Mouse (Mus musculus): Measurements from ENCODE around the gene Cdc42ep1.
"Not testable (repeated sequence)": the region's sequence is repeated elsewhere in the genome, so short reads cannot be mapped to it uniquely, and the experiment has no call there.

- not testable (repeated sequence) for TF ChIP-seq CTCF (IDR thresholded peaks at IDR 0.05; ENCODE audit: extremely low read depth, insufficient read depth, insufficient read length, insufficient replicate concordance); POLR2A (IDR thresholded peaks at IDR 0.05; ENCODE audit: low read depth, low read length)
Observed at GRCm38 (mm10) chr15:78846805-78847204, 4.4 kb downstream of the Cdc42ep1 start.
